Mouse (Mus musculus) G1E (cell line): Measurements from ENCODE around the gene Bak1.

Experiments used
- CTCF ChIP-seq: IDR thresholded peaks from 2 replicates; pipeline ENCODE4 v1.5.1; 2012; ENCODE audit warnings: low read depth, low read length, inconsistent platforms, mixed read lengths
- GATA1 ChIP-seq: IDR thresholded peaks from 2 replicates; pipeline ENCODE4 v1.6.1; 2012; ENCODE audit warnings: borderline replicate concordance, low read length, inconsistent platforms, mixed read lengths
- TAL1 ChIP-seq: conservative IDR thresholded peaks from 2 replicates; pipeline ENCODE4 v1.6.1; 2012; ENCODE audit warnings: low read depth, low read length, inconsistent platforms, mixed read lengths

DNA sequence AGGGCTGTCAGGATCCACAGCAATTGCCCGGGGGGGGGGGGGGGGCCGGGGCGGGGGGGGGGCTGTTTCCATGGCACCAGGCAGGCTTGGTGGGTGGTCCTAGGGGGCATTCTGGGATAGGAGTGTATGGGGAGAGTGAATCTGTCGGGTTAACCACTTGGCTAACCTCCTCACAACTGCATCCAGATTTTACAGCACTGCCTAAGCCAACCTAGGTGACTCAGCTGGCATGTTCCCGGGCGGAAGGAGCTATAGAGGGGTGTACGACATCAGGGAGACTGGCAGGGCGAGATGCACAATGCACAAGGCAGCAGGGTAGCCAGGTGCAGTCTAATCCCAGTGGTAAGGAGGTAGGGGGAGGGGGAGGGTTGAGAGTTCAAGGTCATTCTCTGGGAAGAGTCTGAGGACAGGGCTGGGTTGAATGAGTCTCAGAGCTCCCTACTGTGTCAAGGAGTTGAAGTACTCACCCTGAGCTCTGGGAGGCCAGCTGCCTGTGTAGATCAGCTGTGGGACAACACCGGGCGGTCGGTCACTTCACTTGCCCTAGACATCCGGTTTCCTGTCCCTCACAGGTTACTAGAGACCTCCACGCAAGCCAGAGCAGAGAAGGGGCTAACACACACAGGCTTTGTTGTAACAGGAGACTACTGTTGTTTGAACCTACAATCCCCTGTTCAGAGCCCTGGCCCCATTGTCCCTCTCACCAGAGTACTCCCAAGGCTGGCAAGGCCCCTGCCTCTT lies 12.4 kb upstream of the Bak1 start:
- TF ChIP-seq CTCF, result no peak
- TF ChIP-seq TAL1, result no peak
- TF ChIP-seq GATA1, result no peak
